Mouse (Mus musculus): ENCODE measurements at regions not wholly inside any gene's neighbourhood (a gene's known extent, or its start where the extent isn't known, plus 50 kb on each side); places are given as distances from the start of the nearest gene placed in this dataset.

- TF ChIP-seq CTCF (IDR thresholded peaks at IDR 0.05; ENCODE audit: borderline replicate concordance, insufficient read depth, low read depth, low read length) (no peak), POLR2A (IDR thresholded peaks at IDR 0.05; ENCODE audit: borderline replicate concordance, insufficient read depth, low read length) (no peak)
These were observed 1172.8 kb downstream of the Cdh8 start for GRCm38 (mm10) chr8:98243328-98243926.
